Mouse (Mus musculus) megakaryocyte, embryonic 14.5 days (primary cell): ENCODE measurements around the gene Filip1l.
"Not testable (repeated sequence)": the region's sequence is repeated elsewhere in the genome, so short reads cannot be mapped to it uniquely, and the experiment has no call there.

Source experiments
- FLI1 ChIP-seq: IDR thresholded peaks from 2 replicates; pipeline ENCODE4 v1.6.1; 2012; ENCODE audit warnings: low read length, inconsistent platforms, mixed read lengths
- GATA1 ChIP-seq: IDR thresholded peaks from 3 replicates; pipeline ENCODE4 v1.6.1; 2012; ENCODE audit warnings: mixed read lengths, low read length, inconsistent platforms, borderline replicate concordance

DNA sequence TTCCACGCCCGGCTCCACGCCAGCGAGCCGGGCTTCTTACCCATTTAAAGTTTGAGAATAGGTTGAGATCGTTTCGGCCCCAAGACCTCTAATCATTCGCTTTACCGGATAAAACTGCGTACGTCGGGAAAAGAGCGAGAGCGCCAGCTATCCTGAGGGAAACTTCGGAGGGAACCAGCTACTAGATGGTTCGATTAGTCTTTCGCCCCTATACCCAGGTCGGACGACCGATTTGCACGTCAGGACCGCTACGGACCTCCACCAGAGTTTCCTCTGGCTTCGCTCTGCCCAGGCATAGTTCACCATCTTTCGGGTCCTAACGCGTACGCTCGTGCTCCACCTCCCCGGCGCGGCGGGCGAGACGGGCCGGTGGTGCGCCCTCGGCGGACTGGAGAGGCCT, 38.3 kb downstream of the Filip1l start:
- TF ChIP-seq GATA1, FLI1: not testable (repeated sequence)
